Mouse (Mus musculus): ENCODE measurements at regions not wholly inside any gene's neighbourhood (a gene's known extent, or its start where the extent isn't known, plus 50 kb on each side); places are given as distances from the start of the nearest gene placed in this dataset.
"Not testable (repeated sequence)": the region's sequence is repeated elsewhere in the genome, so short reads cannot be mapped to it uniquely, and the experiment has no call there.

DNA sequence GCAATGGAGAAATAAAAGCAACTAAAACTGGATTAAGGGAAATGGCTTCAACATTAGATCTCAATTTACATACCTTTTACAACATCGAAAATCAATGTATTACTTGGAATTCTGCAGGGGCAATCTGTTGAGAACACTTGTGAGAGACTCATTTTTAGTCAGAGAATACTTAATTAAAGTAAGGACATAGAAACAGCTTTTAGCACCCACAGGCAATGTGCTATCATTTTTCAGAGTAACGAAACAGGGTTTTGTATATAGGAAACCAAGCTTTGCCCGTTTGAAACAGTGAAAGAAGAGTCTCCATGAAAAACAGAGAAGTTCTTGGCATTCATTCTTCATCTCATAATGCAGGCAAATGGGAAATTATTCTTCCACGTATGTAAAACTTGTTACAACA, 196.4 kb downstream of the Tdrd3 start:
- no peak for DNase-seq (ENCODE audit: low read depth, low spot score)

GRCm38 (mm10) chr14:87619368-87620035, 203.1 kb downstream of the Tdrd3 start:
- no peak for DNase-seq (ENCODE audit: low read depth, low spot score)

DNA sequence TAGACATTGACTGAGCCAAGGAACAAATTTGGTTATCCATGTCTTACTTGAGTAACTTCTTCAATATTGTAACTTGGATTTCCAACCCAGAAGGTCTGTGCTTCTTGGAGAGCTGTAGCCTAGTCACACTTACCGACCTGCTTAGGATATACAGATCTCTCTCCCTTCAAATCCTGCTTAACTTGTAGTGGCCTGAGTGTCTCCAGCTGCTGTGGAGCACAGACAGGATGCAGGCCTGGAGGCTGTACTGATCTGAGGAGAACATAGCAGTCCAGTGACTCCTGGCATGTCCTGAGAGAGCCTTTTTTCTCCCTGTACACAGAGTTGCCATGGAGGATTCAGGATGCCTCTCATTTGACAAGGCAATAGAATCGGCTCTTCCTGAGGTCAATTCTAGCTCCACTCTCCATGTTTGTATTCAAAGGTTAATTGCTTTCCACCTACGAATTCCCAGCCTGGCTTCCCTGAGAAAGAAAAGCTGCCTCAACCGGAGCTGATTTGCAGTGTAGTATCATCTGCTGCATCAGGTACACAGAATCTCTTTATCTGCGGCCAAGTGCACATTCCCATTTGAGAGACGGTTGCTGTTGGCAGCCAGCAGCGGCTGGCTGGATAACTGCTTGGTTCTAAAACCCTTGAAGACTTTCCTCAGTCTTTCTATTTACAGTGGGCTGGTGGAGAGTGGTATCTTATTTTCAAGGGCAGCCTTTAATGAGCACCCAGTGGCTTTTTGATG, 214.8 kb downstream of the Tdrd3 start:
- no peak for DNase-seq (ENCODE audit: low read depth, low spot score)

DNA sequence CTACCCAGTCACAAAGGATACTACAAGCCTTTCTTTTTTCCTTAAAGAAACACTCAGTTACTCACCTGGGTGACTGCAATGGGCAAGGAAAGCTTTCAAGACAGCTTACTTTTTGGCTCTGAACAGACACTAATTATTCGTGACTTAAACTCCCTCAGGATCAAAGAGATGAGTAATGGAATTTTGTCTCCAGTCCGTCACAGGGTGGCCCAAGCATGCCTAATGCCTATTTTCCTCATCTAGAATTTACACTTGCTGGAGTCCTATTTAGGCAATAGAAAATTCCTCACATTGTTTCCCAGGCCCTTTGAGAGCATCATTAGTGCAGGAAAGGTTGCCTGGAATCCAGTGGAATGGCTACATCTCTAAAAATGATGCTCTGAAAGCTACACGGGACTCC, 218.2 kb downstream of the Tdrd3 start:
- no peak for DNase-seq (ENCODE audit: low read depth, low spot score)

GRCm38 (mm10) chr14:87637131-87637530, 220.7 kb downstream of the Tdrd3 start:
- no peak for DNase-seq (ENCODE audit: low read depth, low spot score)

GRCm38 (mm10) chr14:87667910-87668309, 251.5 kb downstream of the Tdrd3 start:
- DNase-seq (ENCODE audit: low read depth, low spot score), result no peak

GRCm38 (mm10) chr14:87669496-87669895, 253.1 kb downstream of the Tdrd3 start:
- DNase-seq (ENCODE audit: low read depth, low spot score), result no peak

DNA sequence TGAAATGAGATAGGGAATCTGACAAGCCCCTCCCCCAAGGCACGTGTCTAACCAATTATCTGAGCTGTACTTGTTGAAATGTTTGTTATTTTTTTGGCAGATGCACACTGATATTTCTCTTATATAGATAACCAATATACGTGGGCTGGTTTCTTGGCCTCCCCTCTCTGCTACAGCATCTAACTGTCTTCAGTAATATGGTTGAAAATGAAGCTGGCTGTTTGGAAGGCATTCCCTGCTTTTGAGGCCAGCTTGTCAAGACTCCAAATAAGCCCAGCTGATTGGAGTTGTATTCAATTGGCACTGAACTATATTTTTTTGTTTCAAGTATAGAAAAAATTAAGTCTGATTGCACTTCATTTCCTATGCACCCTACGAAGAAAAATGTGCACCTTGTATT, 264.3 kb downstream of the Tdrd3 start:
- DNase-seq (ENCODE audit: low read depth, low spot score), result no peak

- DNase-seq (ENCODE audit: low read depth, low spot score), result not testable (repeated sequence)
Measured at GRCm38 (mm10) chr14:87683091-87683806, 266.8 kb downstream of the Tdrd3 start.

DNA sequence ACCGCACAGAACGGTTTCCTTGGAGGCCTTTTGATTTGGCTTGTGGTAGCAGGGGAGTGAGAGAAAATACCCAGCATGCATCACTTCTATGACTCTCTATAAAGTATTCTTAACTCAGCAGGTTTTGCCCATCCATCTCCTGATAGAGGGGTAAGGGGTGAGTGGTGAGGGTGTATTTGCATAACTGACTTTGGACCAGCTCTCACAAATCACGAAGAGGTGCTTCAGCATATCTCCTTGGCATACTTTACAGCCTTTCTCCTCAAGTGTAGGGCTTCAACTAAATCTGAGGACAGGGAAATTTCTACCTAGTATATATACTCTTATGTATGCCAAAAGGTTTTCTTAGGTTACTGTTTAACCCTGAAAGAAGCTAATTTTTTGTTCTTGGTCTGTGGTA, 273.4 kb downstream of the Tdrd3 start:
- DNase-seq (ENCODE audit: low read depth, low spot score), result no peak

GRCm38 (mm10) chr14:87736456-87736855, 320.0 kb downstream of the Tdrd3 start:
- no peak for DNase-seq (ENCODE audit: low read depth, low spot score)

DNA sequence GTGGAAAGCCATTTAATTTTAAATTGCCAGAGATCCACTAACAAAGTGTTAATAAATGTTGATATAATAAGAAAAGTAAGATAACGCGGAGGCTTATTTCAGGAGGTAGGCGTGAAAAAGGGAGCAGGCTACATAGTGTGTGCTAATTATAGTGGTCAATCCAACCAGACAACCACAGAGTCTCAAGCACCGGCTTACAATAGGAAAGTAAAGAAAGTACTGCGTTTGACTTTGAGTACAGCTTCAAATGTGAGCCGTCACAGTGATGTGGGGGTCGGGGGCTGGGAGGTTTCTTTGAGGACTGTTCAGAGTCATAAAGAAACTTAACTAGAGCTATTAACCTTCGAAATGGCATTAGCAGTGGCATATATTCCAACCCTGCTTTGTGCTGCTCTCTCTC, 329.1 kb downstream of the Tdrd3 start:
- no peak for DNase-seq (ENCODE audit: low read depth, low spot score)

DNA sequence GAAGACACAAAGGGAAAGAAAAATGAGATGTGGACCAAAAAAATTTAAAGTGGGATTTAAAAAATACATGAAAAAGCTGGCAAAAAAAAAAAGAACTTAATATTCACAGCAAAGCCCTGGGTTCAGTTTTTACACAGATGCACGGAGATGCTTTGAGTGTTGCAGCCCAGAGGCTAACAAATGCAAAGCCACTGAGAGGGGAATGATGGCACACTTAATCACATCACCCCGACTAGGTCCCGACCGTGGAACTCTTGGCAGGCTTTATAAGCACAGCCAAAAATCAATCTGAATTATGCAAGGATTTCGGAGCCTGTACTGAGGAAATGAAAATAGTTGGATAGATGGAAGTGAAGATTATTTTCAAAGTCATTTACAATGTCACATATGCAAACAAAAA, 329.6 kb downstream of the Tdrd3 start:
- no peak for DNase-seq (ENCODE audit: low read depth, low spot score)

DNA sequence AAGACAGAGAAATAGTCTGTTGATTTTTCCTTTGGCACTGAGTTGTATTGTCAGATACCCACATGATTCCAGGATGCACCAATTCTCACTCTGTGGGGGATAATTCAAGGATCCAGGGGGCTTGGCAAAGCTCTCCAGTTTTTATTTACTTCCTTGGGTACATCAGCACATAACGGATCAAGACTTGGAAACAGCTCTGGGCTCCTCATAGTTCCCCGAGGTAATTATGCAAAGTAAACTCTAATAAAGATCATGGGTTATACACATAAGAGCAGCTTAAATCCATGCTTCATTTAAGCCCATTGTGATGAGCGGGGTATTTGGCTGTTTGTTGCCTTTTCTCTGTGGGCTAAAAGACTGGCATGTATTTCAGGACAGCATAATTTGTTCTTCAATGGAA, 332.6 kb downstream of the Tdrd3 start:
- DNase-seq (ENCODE audit: low read depth, low spot score), result no peak

- DNase-seq (ENCODE audit: low read depth, low spot score), result no peak
Measured at GRCm38 (mm10) chr14:87749762-87750161, 333.3 kb downstream of the Tdrd3 start.

DNA sequence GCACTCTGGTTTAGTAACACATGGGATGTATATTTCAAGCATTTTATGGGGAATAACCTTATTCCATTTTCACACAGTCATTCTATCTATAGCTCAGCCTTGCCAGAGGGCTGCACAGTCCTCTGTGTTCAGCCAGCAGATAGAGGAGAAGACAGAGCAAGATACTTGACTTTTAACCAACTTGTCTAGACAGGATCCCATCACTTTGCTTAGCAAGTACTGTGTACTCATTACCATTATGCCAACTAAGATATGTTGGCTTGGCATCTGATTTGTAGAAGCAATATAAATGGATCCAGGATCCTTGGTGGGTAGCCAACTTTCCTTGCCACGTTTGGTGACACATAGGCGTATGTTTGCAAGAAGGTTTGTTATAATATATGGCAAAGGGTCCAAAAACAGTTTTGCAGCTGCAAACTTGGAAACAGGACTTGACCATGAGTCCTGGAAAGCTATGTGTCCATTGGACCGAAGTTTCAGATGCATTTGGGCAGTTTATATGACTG, 334.3 kb downstream of the Tdrd3 start:
- DNase-seq (ENCODE audit: low read depth, low spot score), result no peak

GRCm38 (mm10) chr14:87754744-87755143, 338.3 kb downstream of the Tdrd3 start:
- DNase-seq (ENCODE audit: low read depth, low spot score), result no peak

DNA sequence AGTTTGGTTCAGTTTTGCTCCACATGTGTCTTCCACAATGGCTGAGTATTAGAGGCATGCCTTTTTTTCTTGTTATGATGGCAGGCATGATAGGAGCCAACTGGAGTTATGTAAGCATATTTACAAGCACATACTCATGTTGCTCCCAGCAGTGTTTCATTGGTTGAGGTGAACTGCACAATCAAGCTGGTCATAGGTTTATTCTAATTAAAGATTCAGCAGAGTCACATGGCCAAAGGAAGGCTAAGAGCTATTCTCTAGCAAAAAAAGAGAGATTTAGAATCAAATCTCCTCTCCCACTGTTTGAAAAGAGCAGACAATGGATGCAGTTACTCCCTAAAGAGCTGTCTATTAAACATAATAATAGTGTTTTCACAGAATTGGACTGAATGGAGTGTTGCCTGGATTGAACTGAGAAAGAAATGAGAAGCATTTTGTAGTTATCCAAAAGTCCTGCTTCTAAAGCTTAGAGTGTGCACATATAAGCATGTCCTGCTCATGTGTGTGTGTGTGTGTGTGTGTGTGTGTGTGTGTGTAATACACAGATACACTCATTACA, 359.0 kb downstream of the Tdrd3 start:
- DNase-seq (ENCODE audit: low read depth, low spot score), result no peak

- no peak for DNase-seq (ENCODE audit: low read depth, low spot score)
Measured at GRCm38 (mm10) chr14:87799803-87800202, 383.4 kb downstream of the Tdrd3 start.

GRCm38 (mm10) chr14:87809664-87810063, 393.2 kb downstream of the Tdrd3 start:
- DNase-seq (ENCODE audit: low read depth, low spot score), result not testable (repeated sequence)

DNA sequence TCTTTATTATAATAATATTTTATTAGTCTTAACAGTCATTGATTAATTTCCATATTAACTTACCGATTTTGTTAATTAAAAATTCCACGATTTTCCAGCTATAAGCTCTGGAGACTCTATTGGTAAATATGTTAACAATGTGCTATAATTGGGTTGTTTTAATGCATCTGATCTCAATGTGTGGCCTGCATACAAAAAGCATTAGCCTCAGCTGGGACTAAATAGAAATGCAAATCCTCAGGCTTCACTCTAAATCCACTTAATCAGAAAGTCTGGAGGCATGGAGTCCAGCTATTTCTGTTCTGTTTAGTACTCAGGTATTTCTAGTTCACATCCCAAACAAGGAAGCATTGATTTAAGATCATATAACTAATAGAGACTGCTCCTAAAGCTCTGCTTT, 427.7 kb downstream of the Tdrd3 start:
- no peak for DNase-seq (ENCODE audit: low read depth, low spot score)

- no peak for DNase-seq (ENCODE audit: low read depth, low spot score)
Measured at GRCm38 (mm10) chr14:87861486-87861885, 445.0 kb downstream of the Tdrd3 start.

Data from telencephalon, adult 2 months (tissue).